8 mouse cellular contexts compared by ENCODE assay signal in genomic region chr15:84754987-84755386, GRCm38 (mm10). TPM values are rescaled to one million over a fixed set of nuclear protein-coding genes. Genes with fewer than 3 reads are reported as not detected.
DNase-seq lines count a peak whose midpoint lies in the region; ATAC-seq lines count a peak whose summit lies in the region.

No protein-coding gene starts in this region.

- intact Hi-C loops in left cerebral cortex, postnatal 25 days (cut with DNase I), result loop anchor here (5.0 to 10.0 kb wide), 4 partner anchors 137 to 320 kb away; no protein-coding TSS in a partner anchor

- peaks cover 21% of the 10 kb centered on the region for H3K27me3 ChIP-seq in heart, embryonic 12.5 days (replicated peaks)
- peaks cover 31% of the 10 kb centered on the region for H3K27me3 ChIP-seq in midbrain, embryonic 12.5 days

- H3K4me1 ChIP-seq in heart, embryonic 12.5 days (replicated peaks), result peaks cover 13% of the 10 kb centered on the region
- peaks cover 28% of the 10 kb centered on the region for H3K4me1 ChIP-seq in midbrain, embryonic 12.5 days

- WGBS in heart, embryonic 12.5 days, result 4% methylated on average over 3 of the region's 3 CpGs
- 14% methylated on average over 3 of the region's 3 CpGs for WGBS in midbrain, embryonic 12.5 days

- H3K36me3 ChIP-seq in heart, embryonic 12.5 days, result no peaks in the 10 kb centered on the region
- H3K36me3 ChIP-seq in midbrain, embryonic 12.5 days, result no peaks in the 10 kb centered on the region

- H3K9me3 ChIP-seq in heart, embryonic 12.5 days (replicated peaks), result no peaks in the 10 kb centered on the region
- H3K9me3 ChIP-seq in midbrain, embryonic 12.5 days, result no peaks in the 10 kb centered on the region

- peak; percentile 96 for DNase-seq in heart, adult 11 months
- peak; percentile 85 to 89 for DNase-seq in cerebellum, postnatal 25 days
- DNase-seq in gastrocnemius, adult 18-20 months (ENCODE audit: low spot score), result peak; percentile 71
- peak; percentile 67 for DNase-seq in induced T-regulatory cell, adult 2 months (ENCODE audit: low read depth)
- peak; percentile 70 to 71 for DNase-seq in left cerebral cortex, postnatal 25 days (ENCODE audit: low spot score in 2 of 2)
- peak; percentile 14 for DNase-seq in skeletal muscle tissue, adult 2 months (ENCODE audit: low read depth, low spot score)

- no peak overlapping the region for H3K4me3 ChIP-seq in heart, embryonic 12.5 days
- H3K4me3 ChIP-seq in midbrain, embryonic 12.5 days, result no peak overlapping the region

- no peak overlapping the region for H3K4me2 ChIP-seq in heart, embryonic 12.5 days
- H3K4me2 ChIP-seq in midbrain, embryonic 12.5 days (replicated peaks), result no peak overlapping the region

- H3K9ac ChIP-seq in heart, embryonic 12.5 days, result no peak overlapping the region
- H3K9ac ChIP-seq in midbrain, embryonic 12.5 days (replicated peaks), result no peak overlapping the region

- ATAC-seq in heart, embryonic 12.5 days (ENCODE audit: insufficient number of reproducible peaks, low FRiP score), result no peak
- ATAC-seq in midbrain, embryonic 12.5 days (ENCODE audit: low FRiP score, low read depth), result peak; percentile 60

- no peak overlapping the region for H3K27ac ChIP-seq in heart, embryonic 12.5 days (ENCODE audit: poor library complexity, severe bottlenecking)
- no peak overlapping the region for H3K27ac ChIP-seq in midbrain, embryonic 12.5 days (replicated peaks)

RNA-seq across cellular contexts. Expression of gene Arhgap8, which starts 35.1 kb away (rescaled TPM):
- 3.4 and 4.0 TPM in 2 replicates for polyA plus RNA-seq in heart, embryonic 12.5 days (2016; fragmentation: Nextera tagmentation; extraction: Ambion mirVana)
- under 1 TPM in 1 of 2 experiments, not detected in 1; 0.14 TPM for total RNA-seq in gastrocnemius, adult 18-20 months (2021)
- total RNA-seq in left cerebral cortex, postnatal 25 days (2021), result under 1 TPM in 1 of 2 experiments, not detected in 1; 0.23 TPM
- 0.69 and 1.4 TPM in 2 replicates for polyA plus RNA-seq in midbrain, embryonic 12.5 days (2016; fragmentation: Nextera tagmentation; extraction: Ambion mirVana)

Comparison
In these comparisons a context has a peak if more than half of its experiments do, and no peak if none do; other contexts are left out.
1. DNase-seq: peak in every context shown above with its lines; median percentile 96 in heart, adult 11 months; 87 in cerebellum, postnatal 25 days; 71 in gastrocnemius, adult 18-20 months; 70 in left cerebral cortex, postnatal 25 days; 67 in induced T-regulatory cell, adult 2 months; 14 in skeletal muscle tissue, adult 2 months.